26 mouse cellular contexts compared by ENCODE assay signal in genomic region chr13:96976986-96977595, GRCm38 (mm10). TPM values are rescaled to one million over a fixed set of nuclear protein-coding genes. Genes with fewer than 3 reads are reported as not detected.
"Had no signal": no experiment of that assay in that cellular context is flagged by ENCODE, and none has a peak within 500 bp of the region (broad histone marks: within the 10 kb centered on the region; RNA-seq: fewer than 3 reads in every experiment).

No protein-coding gene starts in this region.

- DNase-seq: kidney, adult 8-10 months; kidney, postnatal 10 days; kidney, postnatal 36 days; layer of hippocampus, adult 9-11 months; liver, embryonic 13.5 days; lung, embryonic 14.5 days; retina, postnatal 1 day; right cerebral cortex, postnatal 4 days; thymus, postnatal 25 days had no signal

- H3K4me3 ChIP-seq: kidney, embryonic 15.5 days; liver, embryonic 13.5 days; midbrain, embryonic 12.5 days; midbrain, embryonic 15.5 days; neural tube, embryonic 13.5 days had no signal

- H3K27ac ChIP-seq: kidney, embryonic 15.5 days; liver, embryonic 13.5 days; macrophage; midbrain, embryonic 12.5 days; midbrain, embryonic 15.5 days; neural tube, embryonic 13.5 days; stomach, postnatal 0 days had no signal

- ATAC-seq: lung, postnatal 0 days; midbrain, embryonic 15.5 days had no signal

- H3K36me3 ChIP-seq: kidney, embryonic 15.5 days; liver, embryonic 13.5 days; midbrain, embryonic 12.5 days; midbrain, embryonic 15.5 days; neural tube, embryonic 13.5 days had no signal

- H3K4me1 ChIP-seq: kidney, embryonic 15.5 days; midbrain, embryonic 12.5 days; midbrain, embryonic 15.5 days; neural tube, embryonic 13.5 days had no signal

- H3K9me3 ChIP-seq: kidney, embryonic 15.5 days; liver, embryonic 13.5 days; midbrain, embryonic 12.5 days; midbrain, embryonic 15.5 days; neural tube, embryonic 13.5 days had no signal

- H3K27me3 ChIP-seq: kidney, embryonic 15.5 days; liver, embryonic 13.5 days; midbrain, embryonic 12.5 days; midbrain, embryonic 15.5 days; neural tube, embryonic 13.5 days had no signal

RNA-seq across cellular contexts. Expression of gene Gcnt4, which starts 52.6 kb away (rescaled TPM):
- total RNA-seq: neutrophil, adult 5-6 weeks had no signal
- polyA plus RNA-seq: macrophage had no signal

RNA-seq across cellular contexts. Expression of gene 1700029F12Rik, which starts 57.1 kb away (rescaled TPM):
- total RNA-seq: layer of hippocampus, postnatal 25 days; left cerebral cortex, adult 18-20 months; left cerebral cortex, postnatal 25 days; liver, adult 2 months; megakaryocyte, adult 5-6 weeks; neutrophil, adult 5-6 weeks had no signal
- polyA plus RNA-seq: kidney, embryonic 15.5 days; limb, embryonic 11.5 days; limb, embryonic 14.5 days; liver, adult 2 months; liver, embryonic 13.5 days; liver, embryonic 16.5 days; lung, embryonic 14.5 days; lung, postnatal 0 days; macrophage; midbrain, embryonic 12.5 days; midbrain, embryonic 15.5 days; neural tube, embryonic 13.5 days; stomach, embryonic 14.5 days; stomach, postnatal 0 days had no signal
